Mouse (Mus musculus) kidney, postnatal 0 days (tissue): Measurements from ENCODE around the gene Cfap43. TPM values are rescaled to one million over a fixed set of nuclear protein-coding genes. Genes with fewer than 3 reads are reported as not detected.

Source experiments
- ATAC-seq: fragments of 200-750 bp; cut with Nextera tagmentation; replicated peaks from 2 replicates; pipeline ENCODE4 v1.8.0; 2017; ENCODE audit warnings: low read depth, moderate number of reproducible peaks, moderate TSS enrichment, moderate library complexity; ENCODE audit not compliant: low FRiP score
- DNase-seq: peaks from one replicate; pipeline ENCODE4 v3.0.0-alpha.2; 2016; ENCODE audit warnings: low spot score
- H3K27ac ChIP-seq: fragments of 300-500 bp; sonication (generic); 2 replicates; pipeline ENCODE4 v1.5.1; 2014; ENCODE audit warnings: mild to moderate bottlenecking
- H3K27me3 ChIP-seq: fragments of 300-500 bp; sonication (generic); 2 replicates; pipeline ENCODE4 v1.6.1; 2014; ENCODE audit warnings: low read length, mixed read lengths; ENCODE audit not compliant: insufficient read depth
- H3K36me3 ChIP-seq: fragments of 300-500 bp; sonication (generic); 2 replicates; pipeline ENCODE4 v1.6.1; 2014; ENCODE audit warnings: low read length, mixed read lengths; ENCODE audit not compliant: insufficient read depth
- H3K4me1 ChIP-seq: fragments of 300-500 bp; sonication (generic); replicated peaks from 2 replicates; pipeline ENCODE4 v1.6.1; 2014; ENCODE audit warnings: antibody characterized with exemption, low read length, mixed read lengths; ENCODE audit not compliant: insufficient read depth
- H3K4me2 ChIP-seq: fragments of 300-500 bp; sonication (generic); 2 replicates; pipeline ENCODE4 v1.6.1; 2014; ENCODE audit warnings: mild to moderate bottlenecking, low read length, moderate library complexity, mixed read lengths
- H3K4me3 ChIP-seq: fragments of 300-500 bp; sonication (generic); replicated peaks from 2 replicates; pipeline ENCODE4 v1.5.1; 2014; ENCODE audit warnings: low read depth, low read length
- H3K9ac ChIP-seq: fragments of 300-500 bp; sonication (generic); 2 replicates; pipeline ENCODE4 v1.6.1; 2014; ENCODE audit warnings: low read depth, low read length
- H3K9me3 ChIP-seq: fragments of 300-500 bp; sonication (generic); replicated peaks from 2 replicates; pipeline ENCODE4 v1.6.1; 2016; ENCODE audit warnings: low read length, inconsistent platforms, mixed read lengths
- CTCF ChIP-seq: IDR thresholded peaks from 2 replicates; pipeline ENCODE4 v1.5.1; 2016; ENCODE audit warnings: antibody characterized with exemption, low read depth, mild to moderate bottlenecking, moderate library complexity
- WGBS: fragments of 180-500 bp; shearing (Covaris S2); extraction: QIAGEN DNeasy Blood & Tissue Kit; methylation state at CpG from one replicate; pipeline ENCODE4 v1.1.7; 2014; 5-methylcytosine and 5-hydroxymethylcytosine counted together
- polyA plus RNA-seq: library from polyadenylated mRNA; unstranded; fragments of >200 nt; fragmentation: Nextera tagmentation; extraction: Ambion mirVana; gene quantifications from 2 replicates; pipeline ENCODE4 v1.2.1, GENCODE M21; 2015

The Cfap43 gene
- polyA plus RNA-seq, 1 experiment from 2014 or later: 0.16 TPM

GRCm38 (mm10) chr19:47864051-47864450 lies 55.0 kb downstream of the Cfap43 start:
- no peak for ATAC-seq
- no peak overlapping the region for H3K27ac ChIP-seq
- WGBS: 99% methylated on average over 9 of the region's 9 CpGs
- no peak overlapping the region for H3K9ac ChIP-seq
- no peak for TF ChIP-seq CTCF
- no peak overlapping the region for H3K4me2 ChIP-seq
- no peaks in the 10 kb centered on the region for H3K27me3 ChIP-seq
- no peaks in the 10 kb centered on the region for H3K4me1 ChIP-seq
- H3K36me3 ChIP-seq: peaks cover 18% of the 10 kb centered on the region; the same call in 1 of the 2 replicates
- no peaks in the 10 kb centered on the region for H3K9me3 ChIP-seq
- DNase-seq: no peak
- no peak overlapping the region for H3K4me3 ChIP-seq

- no peak overlapping the region for H3K4me3 ChIP-seq
- peaks cover 23% of the 10 kb centered on the region; the same call in 1 of the 2 replicates for H3K36me3 ChIP-seq
- H3K9ac ChIP-seq: no peak overlapping the region
- H3K9me3 ChIP-seq: no peaks in the 10 kb centered on the region
- H3K4me2 ChIP-seq: no peak overlapping the region
- DNase-seq (no peak), ATAC-seq (no peak)
- H3K27ac ChIP-seq: no peak overlapping the region
- WGBS: 97% methylated on average over 3 of the region's 3 CpGs
- no peak for TF ChIP-seq CTCF
- no peaks in the 10 kb centered on the region for H3K4me1 ChIP-seq
- no peaks in the 10 kb centered on the region for H3K27me3 ChIP-seq
Measured at GRCm38 (mm10) chr19:47862581-47862980, 56.5 kb downstream of the Cfap43 start.

- H3K4me2 ChIP-seq: no peak overlapping the region
- H3K9ac ChIP-seq: no peak overlapping the region
- H3K27me3 ChIP-seq: no peaks in the 10 kb centered on the region
- H3K4me1 ChIP-seq: peaks cover 7% of the 10 kb centered on the region
- no peaks in the 10 kb centered on the region for H3K9me3 ChIP-seq
- ATAC-seq: no peak
- no peak overlapping the region for H3K4me3 ChIP-seq
- TF ChIP-seq CTCF: no peak
- peaks cover 23% of the 10 kb centered on the region; the same call in 1 of the 2 replicates for H3K36me3 ChIP-seq
- WGBS: 91% methylated on average over 8 of the region's 8 CpGs
- no peak overlapping the region for H3K27ac ChIP-seq
- no peak for DNase-seq
Measured at GRCm38 (mm10) chr19:47859180-47859579, 59.9 kb downstream of the Cfap43 start.

- DNase-seq: no peak
- Histone ChIP-seq H3K4me3 (no peak overlapping the region), H3K9me3 (no peaks in the 10 kb centered on the region), H3K27me3 (no peaks in the 10 kb centered on the region), H3K4me2 (no peak overlapping the region), H3K36me3 (peaks cover 23% of the 10 kb centered on the region; the same call in 1 of the 2 replicates), H3K9ac (no peak overlapping the region), H3K4me1 (peaks cover 7% of the 10 kb centered on the region), H3K27ac (no peak overlapping the region)
- ATAC-seq: no peak
- 83% methylated on average over 18 of the region's 18 CpGs for WGBS
- TF ChIP-seq CTCF: no peak
Measured at GRCm38 (mm10) chr19:47857957-47858942, 60.8 kb downstream of the Cfap43 start.

GRCm38 (mm10) chr19:47854796-47855783 lies 64.0 kb downstream of the Cfap43 start, which contains the start of gene Gsto1:
TSS of gene Gsto1 (plus strand) at chr19:47854970.
- ATAC-seq (peak; percentile 94), DNase-seq (peak; percentile 93)
- Histone ChIP-seq H3K9ac (peak within 1 kb of the TSS; percentile 53), H3K27ac (peak within 1 kb of the TSS; percentile 47), H3K27me3 (no peaks in the 10 kb centered on the region), H3K4me1 (peaks cover 7% of the 10 kb centered on the region), H3K4me3 (peak within 1 kb of the TSS; percentile 48), H3K9me3 (no peaks in the 10 kb centered on the region), H3K4me2 (peak within 1 kb of the TSS; percentile 83), H3K36me3 (0 out of 2 replicates have a peak, but pooled peaks cover 11% of the 10 kb centered on the region)
- WGBS: under 1% methylated on average over 58 of the region's 60 CpGs
- TF ChIP-seq CTCF: 0 out of 2 replicates have a peak, but pooled peaks have one; percentile 2
